Mouse (Mus musculus) gastrocnemius, postnatal 36 days (tissue): ENCODE measurements around the gene Arfgef2. TPM values are rescaled to one million over a fixed set of nuclear protein-coding genes. Genes with fewer than 3 reads are reported as not detected.
"Not testable (repeated sequence)": the region's sequence is repeated elsewhere in the genome, so short reads cannot be mapped to it uniquely, and the experiment has no call there.

Experiments
- DNase-seq, 2 experiments: peaks; one replicate each; pipeline ENCODE4 v3.0.0; 2022
- intact Hi-C: fragments of 180-260 bp; cut with DNase I; formaldehyde crosslinking; loops from one replicate; pipeline ENCODE4 v1.15.1; 2025
- long read RNA-seq, 2 experiments: library from polyadenylated mRNA; stranded (forward); transcript quantifications; one replicate each; pipeline ENCODE4 v2.0.0; 2021
- total RNA-seq, 2 experiments: library from RNA; stranded (reverse); gene quantifications; 2 replicates each; pipeline ENCODE4 v1.2.3; 2021

Gene Arfgef2
- total RNA-seq: 10 to 100 TPM; 24.3 to 27.5 TPM
- long read RNA-seq, experiment 1, partial matches to known transcripts: 0 of 5 reads
- long read RNA-seq, experiment 1, other reads (novel, unspliced or antisense): 5 of 5 reads
- long read RNA-seq, experiment 2, partial matches to known transcripts: 3 of 8 reads
- long read RNA-seq, experiment 2, other reads (novel, unspliced or antisense): 5 of 8 reads

GRCm38 (mm10) chr2:166805250-166806172, at the start of gene Arfgef2:
Gene Arfgef2 (plus strand): TSS chr2:166805588.
- peak; percentile 82 to 89 for DNase-seq
- intact Hi-C loops: no loop called here

DNA sequence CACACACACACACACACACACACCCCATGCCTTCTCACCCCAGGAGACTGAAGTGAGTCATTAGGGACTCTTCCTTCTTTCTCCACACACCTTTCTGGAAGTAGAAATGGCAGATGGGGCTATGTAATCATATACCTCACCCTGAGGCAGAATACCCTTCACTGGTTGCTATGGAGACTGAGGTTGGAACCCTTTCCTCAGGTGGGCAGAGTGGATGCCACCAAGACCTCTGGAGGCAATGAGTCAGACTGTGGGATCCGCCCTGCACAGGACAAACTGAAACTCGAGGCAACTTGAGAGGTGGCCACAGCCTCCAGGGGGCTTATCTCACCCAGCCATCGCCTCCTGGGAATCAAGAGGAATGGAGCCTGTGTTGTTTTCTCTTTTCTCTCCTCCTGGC, 47.4 kb upstream of the Arfgef2 start:
- intact Hi-C loops: no loop called here
- DNase-seq: no peak

GRCm38 (mm10) chr2:166764051-166764450, 41.3 kb upstream of the Arfgef2 start:
- DNase-seq: no peak
- intact Hi-C loops: no loop called here

DNA sequence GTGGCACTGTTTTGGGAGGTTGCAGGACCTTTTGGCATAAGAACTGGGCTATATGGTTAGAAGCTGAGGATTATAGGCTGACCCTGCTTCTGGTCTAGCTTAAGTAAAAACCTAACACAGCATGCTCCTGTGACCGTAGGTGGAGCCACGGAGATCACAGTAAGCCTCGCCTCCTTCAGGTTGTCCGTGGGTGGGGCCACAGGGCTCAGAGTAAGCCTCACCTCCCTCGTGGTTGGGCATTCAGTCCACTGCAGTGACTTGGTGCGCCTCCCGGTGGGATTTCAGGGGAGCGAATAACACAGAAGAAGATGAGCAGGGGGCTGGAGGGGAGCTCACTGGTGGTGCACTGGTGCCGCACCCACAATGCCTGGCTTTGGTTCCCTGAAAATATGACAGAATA, 37.8 kb upstream of the Arfgef2 start:
- DNase-seq: no peak
- intact Hi-C loops: no loop called here

GRCm38 (mm10) chr2:166771396-166771795, 34.0 kb upstream of the Arfgef2 start:
- intact Hi-C loops: no loop called here
- DNase-seq: peak; percentile 25 to 34

GRCm38 (mm10) chr2:166773587-166773986, 31.8 kb upstream of the Arfgef2 start:
- no peak for DNase-seq
- intact Hi-C loops: no loop called here

DNA sequence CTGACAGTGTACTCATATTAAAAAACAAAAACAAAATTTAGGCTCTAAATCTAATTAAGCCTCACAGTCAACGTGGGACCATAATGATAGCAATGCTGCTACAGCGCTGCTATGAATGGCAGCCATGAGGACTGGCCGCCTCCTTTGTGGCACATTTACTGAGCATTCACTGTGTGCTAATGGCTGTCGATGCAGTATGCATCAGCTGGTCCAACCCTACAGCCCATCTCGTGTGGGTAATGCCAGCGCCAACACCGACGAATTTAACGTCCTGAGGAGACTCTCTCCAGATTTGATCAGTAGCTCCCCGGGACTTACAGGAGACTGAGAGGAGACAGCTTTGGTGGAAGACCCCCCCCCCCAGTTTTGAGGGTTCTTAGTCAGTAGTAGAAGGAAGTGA, 31.1 kb upstream of the Arfgef2 start:
- DNase-seq: no peak
- intact Hi-C loops: no loop called here

DNA sequence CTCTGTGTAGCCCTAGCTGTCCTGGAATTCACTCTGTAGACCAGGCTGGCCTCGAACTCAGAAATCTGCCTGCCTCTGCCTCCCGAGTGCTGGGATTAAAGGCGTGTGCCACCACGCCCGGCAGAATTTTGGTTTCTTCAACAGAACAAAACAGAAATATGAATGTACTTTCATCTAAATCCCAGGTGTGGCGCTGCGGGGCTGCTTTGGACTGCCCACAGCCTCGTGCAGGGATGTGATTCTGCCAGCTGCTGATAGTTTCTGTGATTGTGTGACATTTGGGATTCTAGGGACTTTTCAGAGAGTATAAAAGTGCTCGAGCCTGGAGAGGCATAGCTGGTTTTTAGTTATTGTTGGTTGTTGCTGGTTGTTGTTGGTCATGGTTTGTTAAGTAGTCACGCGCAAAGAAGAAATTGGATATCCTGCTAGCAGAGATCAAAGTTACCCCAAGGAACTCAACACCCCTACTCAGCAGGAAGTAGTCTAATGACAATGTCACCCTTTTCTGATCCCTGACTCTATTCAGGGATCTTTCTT, 30.0 kb upstream of the Arfgef2 start:
- intact Hi-C loops: no loop called here
- DNase-seq: no peak

DNA sequence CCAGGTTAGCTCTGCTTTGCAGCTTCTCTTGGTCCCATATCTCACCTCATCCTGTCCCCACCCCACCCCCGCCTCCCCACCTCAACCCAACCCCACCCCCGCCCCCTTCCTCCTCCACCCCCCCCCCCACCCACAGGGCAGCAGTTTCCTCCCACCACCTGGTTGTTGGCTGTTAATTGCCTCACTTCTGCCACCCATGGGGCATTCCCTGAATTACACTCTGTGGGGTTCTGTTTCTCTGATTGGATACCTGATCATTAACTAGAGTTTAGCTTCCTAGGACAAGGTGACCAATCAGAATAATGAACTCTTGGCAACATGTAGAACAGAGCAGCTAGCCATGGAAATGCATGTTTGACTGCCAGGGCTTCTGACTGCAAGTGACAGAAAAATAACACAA, 29.1 kb upstream of the Arfgef2 start:
- no peak for DNase-seq
- intact Hi-C loops: no loop called here

- intact Hi-C loops: loop anchor here (10.0 kb wide), 1 partner anchor 695 kb away; no protein-coding TSS in a partner anchor
- no peak for DNase-seq
Observed at GRCm38 (mm10) chr2:166779956-166780355, 25.4 kb upstream of the Arfgef2 start.

GRCm38 (mm10) chr2:166780980-166781578, 24.3 kb upstream of the Arfgef2 start:
- intact Hi-C loops: loop anchor here (1.0 to 10.0 kb wide), 2 partner anchors 189 to 696 kb away; no protein-coding TSS in a partner anchor

DNA sequence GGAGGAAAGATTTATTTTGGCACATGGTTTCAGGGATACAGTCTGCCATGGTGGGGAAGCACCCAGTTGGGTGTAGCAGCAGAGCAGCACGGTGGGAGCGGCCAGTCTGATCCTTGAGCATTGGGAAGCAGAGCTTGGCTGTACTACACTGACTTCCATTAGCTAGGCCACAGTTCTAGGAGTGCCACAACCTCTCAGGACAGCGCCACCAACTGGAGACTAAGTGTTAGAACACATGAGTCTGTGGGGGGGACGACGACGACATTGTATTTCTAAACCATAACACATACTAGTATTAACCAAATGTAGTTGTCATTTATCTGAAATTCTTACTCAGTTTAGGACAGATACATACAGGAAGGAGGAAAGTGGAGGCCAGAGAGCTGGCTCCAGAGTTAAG, 21.0 kb upstream of the Arfgef2 start:
- DNase-seq: no peak
- intact Hi-C loops: loop anchor here (10.0 kb wide), 1 partner anchor 700 kb away; no protein-coding TSS in a partner anchor

More at GRCm38 (mm10) chr2:166780980-166781578, 24.3 kb upstream of the Arfgef2 start:
- peak; percentile 66 to 73 for DNase-seq

GRCm38 (mm10) chr2:166786353-166787004, 18.9 kb upstream of the Arfgef2 start:
- intact Hi-C loops: loop anchor here (2.0 to 10.0 kb wide), 2 partner anchors 702 to 794 kb away; partner anchors contain the start of gene Ncoa3
- peak; percentile 74 to 77 for DNase-seq

- intact Hi-C loops: no loop called here
- DNase-seq: no peak
Observed at GRCm38 (mm10) chr2:166791738-166792137, 13.7 kb upstream of the Arfgef2 start.

GRCm38 (mm10) chr2:166792355-166792754, 13.0 kb upstream of the Arfgef2 start, which contains the start of gene Trp53rkb:
Gene Trp53rkb (plus strand): TSS chr2:166792531.
- intact Hi-C loops: no loop called here
- DNase-seq: no peak

DNA sequence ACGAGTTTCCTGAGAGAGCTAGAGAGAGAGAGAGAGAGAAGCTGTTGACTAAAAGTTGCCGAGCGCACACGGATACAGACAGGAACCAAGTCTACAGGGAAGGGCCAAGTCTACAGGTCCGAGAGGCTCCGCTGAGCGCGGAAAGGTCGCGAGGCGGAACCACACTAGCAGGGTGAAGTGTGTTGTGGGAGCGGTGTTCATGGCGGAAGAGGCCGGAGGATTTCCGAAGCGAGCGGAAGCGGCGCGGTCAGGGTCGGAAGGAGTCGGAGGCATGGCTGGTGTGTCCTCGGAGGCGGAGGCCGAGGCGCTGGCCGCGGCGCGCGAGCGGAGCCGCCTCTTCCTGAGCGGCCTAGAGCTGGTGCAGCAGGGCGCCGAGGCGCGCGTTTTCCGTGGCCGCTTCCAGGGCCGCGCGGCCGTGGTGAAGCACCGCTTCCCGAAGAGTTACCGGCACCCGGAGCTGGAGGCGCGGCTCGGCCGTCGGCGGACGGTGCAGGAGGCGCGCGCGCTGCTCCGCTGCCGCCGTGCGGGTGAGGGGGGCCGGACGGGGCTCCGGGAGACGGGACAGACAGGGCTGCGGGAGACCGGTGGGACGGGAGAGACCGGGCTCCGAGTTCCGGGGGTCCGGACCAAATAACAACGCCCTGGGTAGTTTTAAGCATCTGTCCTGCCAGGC, 11.7 kb upstream of the Arfgef2 start:
- DNase-seq: peak; percentile 78 to 82
- intact Hi-C loops: not testable (repeated sequence)

- intact Hi-C loops: no loop called here
- DNase-seq: no peak
Observed at GRCm38 (mm10) chr2:166799615-166800472, 5.5 kb upstream of the Arfgef2 start.

DNA sequence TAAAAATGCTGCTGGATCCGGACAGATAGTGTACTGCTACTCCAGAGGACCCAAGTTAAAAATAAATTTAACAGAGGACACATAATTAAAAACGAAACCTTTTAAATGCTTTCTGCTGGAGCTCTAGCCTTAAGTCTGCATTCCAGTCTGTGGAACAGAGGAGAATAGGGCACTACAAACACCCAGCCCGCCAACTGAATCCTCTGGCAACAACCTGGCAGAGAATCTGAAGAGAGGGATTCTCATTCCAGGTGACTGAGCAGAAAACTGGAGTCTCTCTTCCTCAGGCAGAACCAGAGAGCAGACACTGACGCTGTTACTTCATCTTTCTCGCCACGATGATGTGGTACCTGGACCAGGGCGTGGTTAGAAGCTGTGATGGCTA, 4.9 kb upstream of the Arfgef2 start:
- intact Hi-C loops: no loop called here
- no peak for DNase-seq

DNA sequence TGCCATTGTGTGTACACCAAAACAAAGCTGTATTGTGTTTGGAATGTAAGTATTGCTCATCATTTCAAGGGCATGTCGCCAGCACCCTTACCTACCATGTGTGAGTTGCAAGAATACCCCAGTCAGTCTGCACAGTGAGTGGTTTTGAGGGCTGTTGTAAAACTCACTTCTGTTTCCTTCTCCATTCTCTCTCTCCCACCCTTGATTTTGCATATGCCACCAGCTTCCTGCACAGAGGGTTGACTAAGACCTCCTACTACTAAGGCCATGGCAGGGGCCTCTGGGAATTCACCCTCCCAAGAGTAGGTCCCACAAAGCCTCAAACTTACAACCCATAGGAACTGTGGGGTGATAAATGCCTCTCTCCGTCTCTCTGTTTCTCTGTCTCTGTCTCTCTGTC, 4.0 kb upstream of the Arfgef2 start:
- intact Hi-C loops: no loop called here
- DNase-seq: no peak
